Mouse (Mus musculus): ENCODE measurements at regions not wholly inside any gene's neighbourhood (a gene's known extent, or its start where the extent isn't known, plus 50 kb on each side); places are given as distances from the start of the nearest gene placed in this dataset.

- peak; percentile 3; the same call in 1 of the 2 replicates for ATAC-seq (ENCODE audit: poor library complexity, severe bottlenecking)
Observed at GRCm38 (mm10) chr10:99459171-99459660, 196.2 kb downstream of the Dusp6 start.

DNA sequence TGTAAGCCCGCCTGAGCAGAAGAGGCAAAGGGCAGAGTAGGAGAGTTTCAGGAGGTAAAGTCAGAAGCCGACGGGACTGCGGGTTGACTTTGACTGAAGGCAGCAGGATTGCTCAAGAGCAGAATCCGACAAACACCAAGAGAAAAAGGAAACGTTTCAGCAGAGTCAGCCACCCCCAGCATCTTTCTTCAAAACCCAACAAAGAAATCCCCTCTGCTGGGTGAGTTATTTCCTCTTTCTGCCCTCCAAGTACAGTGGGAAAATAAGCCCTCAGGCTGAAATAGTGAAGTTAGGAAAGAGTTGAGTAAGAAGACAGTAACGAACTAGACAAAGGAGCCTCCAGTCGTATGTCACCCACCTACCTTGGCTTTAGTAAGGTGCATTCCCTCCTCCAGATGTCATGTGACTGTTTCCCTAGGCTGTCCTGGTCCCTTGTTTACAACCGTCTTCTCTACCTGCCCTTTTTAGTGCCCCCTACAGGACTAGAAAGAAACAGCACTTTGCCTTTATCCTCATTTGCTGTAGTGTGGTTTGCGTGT, 196.9 kb downstream of the Dusp6 start:
- peak; percentile 73 for ATAC-seq (ENCODE audit: poor library complexity, severe bottlenecking)

GRCm38 (mm10) chr10:99460847-99461445, 197.9 kb downstream of the Dusp6 start:
- peak; percentile 16 for ATAC-seq (ENCODE audit: poor library complexity, severe bottlenecking)

DNA sequence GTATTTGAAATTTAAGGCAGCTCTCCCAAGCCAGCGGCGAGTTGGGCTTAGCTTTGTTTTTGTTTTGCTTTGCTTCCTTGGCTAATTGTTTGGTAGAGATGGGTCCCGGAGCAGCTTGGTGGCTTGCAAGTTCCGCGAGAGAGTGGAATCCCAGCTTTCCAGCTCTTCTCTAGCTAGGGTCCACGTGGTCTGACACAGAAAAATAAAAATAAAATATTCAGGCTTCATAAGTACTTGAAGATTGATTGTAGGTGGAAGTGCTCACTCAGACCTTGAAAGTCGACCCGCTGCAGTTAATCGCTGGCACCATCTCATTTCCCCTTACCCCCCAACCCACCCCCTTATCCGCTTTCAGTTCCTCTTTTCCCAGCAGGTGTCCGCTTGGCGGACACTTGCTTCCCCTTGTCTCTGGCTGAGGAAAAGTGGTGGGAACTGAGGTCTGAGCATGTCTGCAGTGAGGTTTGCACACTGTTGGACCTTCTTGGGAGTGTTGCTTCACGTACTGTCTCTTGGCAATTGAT, 198.5 kb downstream of the Dusp6 start:
- ATAC-seq (ENCODE audit: poor library complexity, severe bottlenecking), result peak; percentile 33

DNA sequence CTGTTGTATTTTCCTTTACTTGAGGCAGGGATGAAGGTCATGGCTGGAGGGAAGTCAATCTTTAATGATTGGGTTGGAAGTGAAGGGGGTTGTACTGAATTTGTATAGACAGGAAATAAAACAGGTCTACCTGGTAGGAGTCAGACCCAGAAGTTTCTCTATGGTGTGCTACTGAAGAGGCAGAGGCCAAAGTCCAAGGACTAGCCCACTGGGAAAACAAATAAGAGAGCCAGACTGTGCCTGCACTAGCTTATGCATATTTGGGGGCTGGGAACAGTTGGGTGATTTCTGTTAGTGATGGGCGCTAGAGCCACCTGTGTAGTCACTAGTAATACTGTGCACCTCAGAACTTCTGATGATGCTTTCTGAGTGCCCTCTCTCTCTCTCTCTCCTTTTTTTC, 203.7 kb downstream of the Dusp6 start:
- ATAC-seq (ENCODE audit: poor library complexity, severe bottlenecking), result 0 out of 2 replicates have a peak, but pooled peaks have one; percentile 1

DNA sequence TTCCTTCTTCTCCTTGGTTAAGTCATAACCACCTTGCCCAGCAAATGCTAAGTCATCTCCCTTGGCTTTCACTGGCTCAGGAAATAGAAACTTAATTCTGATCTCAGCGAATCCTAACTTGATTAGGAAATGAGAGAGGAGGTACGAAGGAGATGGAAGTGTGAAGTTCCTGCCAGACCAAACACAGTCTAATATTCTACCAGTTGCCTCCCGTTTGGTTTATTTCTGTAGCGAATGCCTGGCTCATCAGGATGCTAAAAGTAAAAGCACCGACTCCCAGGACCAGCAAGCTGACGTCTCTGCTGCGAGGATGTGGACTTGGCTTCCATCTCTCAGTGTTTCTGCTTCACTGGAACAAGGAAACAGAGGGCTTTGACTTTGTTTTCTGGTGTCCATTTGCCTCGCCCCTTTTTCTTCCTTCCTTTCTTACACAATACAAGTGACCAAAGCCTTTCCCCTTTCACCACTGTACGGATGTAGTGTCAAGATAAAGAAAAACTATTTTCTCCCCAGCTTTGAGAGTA, 204.3 kb downstream of the Dusp6 start:
- peak; percentile 74 for ATAC-seq (ENCODE audit: poor library complexity, severe bottlenecking)

- no peak for ATAC-seq (ENCODE audit: poor library complexity, severe bottlenecking)
Observed at GRCm38 (mm10) chr10:99468971-99469370, 205.9 kb downstream of the Dusp6 start.

DNA sequence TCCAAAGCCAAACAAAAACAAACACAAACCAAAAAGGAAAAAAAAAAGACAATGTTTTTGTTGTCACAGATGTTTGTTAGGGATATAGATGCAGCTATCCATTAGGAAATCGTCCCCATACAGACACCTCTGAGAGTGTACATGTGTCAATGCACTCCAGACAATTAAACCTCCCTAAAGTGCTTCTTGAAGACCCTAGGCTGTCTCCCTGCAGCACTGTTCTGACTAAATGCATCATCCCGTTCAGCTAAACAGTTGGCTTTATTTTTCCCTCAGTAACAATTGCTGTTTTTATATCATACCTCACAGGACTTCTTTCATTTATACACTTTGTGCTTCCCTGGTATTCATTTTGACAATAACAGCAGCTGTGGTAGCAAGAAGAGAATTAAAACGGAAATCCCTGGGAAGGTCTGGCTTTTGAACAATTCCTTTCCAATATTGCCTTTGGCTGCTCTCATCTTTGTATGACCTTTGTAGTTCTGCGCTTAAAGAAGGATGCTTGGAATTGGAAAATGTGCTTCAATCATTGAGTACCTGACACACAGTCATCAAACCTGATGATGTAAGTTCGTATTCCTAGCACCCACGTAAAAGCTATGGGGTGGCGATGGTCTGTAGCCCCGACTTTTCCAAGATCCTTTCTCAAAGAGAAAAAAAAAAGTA, 208.9 kb downstream of the Dusp6 start:
- ATAC-seq (ENCODE audit: poor library complexity, severe bottlenecking), result no peak

DNA sequence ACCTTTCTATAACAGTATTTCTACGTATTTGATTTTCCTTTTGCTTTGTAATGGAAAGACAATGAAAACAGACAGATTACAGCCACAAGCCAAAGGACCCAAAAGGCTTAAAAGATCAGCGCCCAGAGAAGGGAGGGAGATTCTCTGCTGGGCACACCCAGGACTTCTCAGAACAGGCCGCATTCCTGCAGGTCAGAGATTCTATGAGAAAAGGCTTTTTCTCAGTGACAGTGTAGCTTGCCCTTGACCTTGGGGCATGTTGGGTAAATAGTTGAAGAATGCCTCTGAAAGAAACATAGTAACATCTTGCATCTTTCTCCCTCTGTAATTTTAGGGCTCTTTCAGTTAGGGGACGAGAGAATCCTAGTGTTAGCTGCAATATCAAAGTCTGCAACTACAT, 209.8 kb downstream of the Dusp6 start:
- no peak for ATAC-seq (ENCODE audit: poor library complexity, severe bottlenecking)

- ATAC-seq (ENCODE audit: poor library complexity, severe bottlenecking), result no peak
Observed at GRCm38 (mm10) chr10:99473758-99474157, 210.7 kb downstream of the Dusp6 start.

- ATAC-seq (ENCODE audit: poor library complexity, severe bottlenecking), result no peak
Observed at GRCm38 (mm10) chr10:99474546-99474945, 211.5 kb downstream of the Dusp6 start.

DNA sequence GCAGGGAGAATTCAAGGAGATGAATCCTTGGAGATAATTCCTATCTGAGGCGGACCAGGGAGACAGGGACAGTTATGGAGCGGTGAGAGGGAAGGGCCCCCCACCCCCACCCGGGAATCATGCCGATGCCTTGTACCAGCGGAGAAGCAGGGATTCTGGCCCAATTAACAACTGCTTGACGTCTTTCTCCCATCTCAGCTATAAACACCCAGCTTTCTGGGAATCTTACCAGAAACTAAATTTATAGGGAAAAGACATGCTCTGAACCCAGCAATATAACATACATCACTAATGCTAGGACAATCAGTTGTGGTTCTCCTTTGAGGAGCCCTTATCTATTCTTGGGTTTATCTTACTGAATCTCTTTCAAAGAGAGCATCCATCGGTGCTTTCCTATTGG, 213.2 kb downstream of the Dusp6 start:
- ATAC-seq (ENCODE audit: poor library complexity, severe bottlenecking), result no peak

DNA sequence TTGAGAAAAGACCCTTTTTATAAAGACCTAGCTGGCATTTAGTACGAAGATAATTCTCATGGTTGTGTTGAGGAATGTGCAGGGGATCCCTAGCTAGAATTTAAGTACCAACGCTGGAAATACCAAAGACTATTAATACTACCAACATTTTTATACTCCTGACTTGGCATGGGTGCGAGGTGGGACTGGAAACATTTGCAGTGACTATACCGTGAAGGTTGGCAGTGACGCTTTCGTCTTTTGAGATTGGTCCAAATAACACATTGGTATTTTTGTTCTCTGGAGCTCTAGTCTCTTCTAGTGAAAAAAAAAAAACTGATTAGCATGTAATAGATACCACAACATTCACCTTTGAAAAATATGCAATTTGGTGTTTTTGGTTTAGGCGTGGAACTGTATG, 213.7 kb downstream of the Dusp6 start:
- no peak for ATAC-seq (ENCODE audit: poor library complexity, severe bottlenecking)

- no peak for ATAC-seq (ENCODE audit: poor library complexity, severe bottlenecking)
Observed at GRCm38 (mm10) chr10:99480573-99480972, 217.5 kb downstream of the Dusp6 start.

DNA sequence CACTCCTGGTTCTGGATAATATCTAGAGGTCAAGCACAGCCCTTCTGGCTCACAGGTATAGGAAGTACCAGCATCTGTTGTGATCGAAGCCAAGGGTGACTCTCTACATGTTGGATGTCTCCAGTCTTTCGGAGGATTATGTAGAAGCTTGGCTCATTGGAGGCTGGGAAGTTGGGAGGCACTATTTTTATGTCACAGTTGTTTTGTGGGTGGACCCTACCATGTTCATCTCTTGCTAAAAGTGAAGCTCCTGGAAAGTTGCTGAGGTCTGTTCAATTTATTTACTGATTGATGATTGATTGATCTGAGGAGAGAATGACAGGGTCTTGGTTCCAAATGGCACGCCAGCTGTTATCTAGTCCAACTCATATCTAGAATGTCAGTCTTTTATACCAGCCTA, 219.0 kb downstream of the Dusp6 start:
- ATAC-seq (ENCODE audit: poor library complexity, severe bottlenecking), result no peak

DNA sequence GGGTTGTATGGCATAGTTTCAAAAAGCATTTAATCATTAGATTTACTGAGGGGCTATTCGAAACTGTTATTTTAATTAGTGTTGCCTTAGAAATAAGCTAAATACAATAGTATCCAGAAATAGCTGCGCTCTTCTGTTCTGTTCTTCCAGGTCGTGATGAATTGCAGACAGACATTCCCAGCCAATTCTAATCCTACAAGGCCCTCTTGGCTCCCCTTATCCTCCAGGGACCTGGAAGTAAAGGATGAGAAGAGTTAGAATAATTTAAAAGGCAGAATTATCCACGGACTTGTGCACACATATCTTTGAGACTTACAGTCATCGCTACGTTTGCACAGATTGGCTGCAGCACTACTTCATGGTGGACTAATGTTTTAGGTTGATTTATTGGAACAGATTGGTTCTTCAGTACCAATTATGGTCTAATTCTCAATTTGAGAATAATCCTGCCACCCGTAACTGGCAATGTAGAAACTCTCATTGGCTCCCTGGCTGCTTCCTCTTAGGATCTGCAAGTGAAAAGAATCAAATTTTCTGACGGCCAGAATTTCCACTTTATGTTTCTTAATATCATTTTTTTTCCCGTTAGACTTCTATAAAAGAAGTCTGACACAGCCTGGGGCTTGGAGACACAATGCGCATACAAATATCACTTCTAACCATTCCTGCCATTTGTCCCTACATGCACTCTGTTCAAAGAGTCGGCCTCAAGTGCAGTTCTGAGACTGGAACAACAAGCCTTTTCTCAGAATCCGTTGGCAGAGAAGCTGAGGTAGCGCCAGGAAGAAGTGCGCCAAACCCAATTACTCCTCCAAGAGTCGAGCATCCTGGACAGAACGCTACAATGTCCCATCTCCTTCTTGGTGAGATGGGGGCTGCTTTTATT, 225.4 kb downstream of the Dusp6 start:
- no peak for ATAC-seq (ENCODE audit: poor library complexity, severe bottlenecking)

GRCm38 (mm10) chr10:99511514-99512237, 247.8 kb downstream of the Csl start:
- ATAC-seq (ENCODE audit: poor library complexity, severe bottlenecking), result no peak

DNA sequence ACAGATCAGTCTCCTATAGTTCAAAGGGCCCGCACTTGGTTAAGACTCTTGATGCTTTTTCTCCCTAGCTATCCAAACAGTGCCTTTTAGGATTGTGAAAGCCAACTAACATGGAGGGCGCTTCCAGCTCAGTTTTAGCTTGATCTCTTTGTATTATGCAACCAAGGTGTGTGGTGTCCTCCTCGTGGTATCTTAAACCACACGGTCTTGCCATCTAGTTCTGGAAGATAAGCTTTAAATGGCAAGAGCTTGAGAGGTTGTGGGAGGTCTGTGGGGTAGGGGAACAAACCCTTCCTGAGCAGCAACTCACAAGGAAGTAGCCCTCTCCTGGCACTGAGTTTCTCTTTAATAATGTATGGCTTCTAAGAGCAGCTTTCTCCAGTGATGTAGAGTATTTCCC, 241.5 kb downstream of the Csl start:
- ATAC-seq (ENCODE audit: poor library complexity, severe bottlenecking), result peak; percentile 47

DNA sequence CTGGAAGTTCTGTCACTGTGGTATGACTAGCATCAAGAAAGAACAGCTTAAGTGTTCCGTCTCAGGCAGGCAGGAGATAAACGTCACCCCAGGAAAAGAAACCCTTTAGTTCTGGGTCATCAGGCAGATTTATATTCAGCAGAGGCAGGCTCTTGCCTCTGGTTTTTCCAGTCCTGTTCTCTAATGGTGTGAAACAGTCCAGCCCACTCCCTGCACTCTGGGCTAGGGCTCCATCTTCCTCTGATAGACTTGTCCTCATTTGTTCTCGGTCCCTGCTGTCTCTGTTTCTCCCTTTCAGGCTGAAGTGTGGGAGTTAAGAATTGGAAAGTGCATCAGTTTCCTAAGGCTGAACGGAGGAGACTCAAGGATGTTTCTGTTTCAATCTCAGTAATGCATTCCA, 240.0 kb downstream of the Csl start:
- ATAC-seq (ENCODE audit: poor library complexity, severe bottlenecking), result no peak

DNA sequence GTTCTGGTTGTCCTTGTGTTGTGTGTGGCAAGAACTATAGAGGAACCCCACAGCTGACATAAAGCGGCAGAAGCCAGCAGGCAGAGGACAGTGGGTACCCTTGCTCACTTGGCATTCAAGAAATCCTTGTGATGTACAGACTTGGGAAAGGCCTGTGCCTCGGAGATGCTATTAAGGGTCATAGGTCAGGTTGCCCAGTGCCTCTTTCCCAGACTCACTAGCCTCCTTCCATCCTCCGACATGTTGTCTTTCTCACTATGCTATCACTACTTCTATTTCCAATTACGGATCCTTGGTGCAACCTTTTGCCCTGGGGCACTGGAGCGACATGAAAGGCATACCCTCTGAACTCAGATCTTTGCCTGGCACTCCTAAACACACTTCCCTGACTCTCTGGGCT, 235.6 kb downstream of the Csl start:
- ATAC-seq (ENCODE audit: poor library complexity, severe bottlenecking), result no peak

All from megakaryocyte, adult 5-6 weeks (primary cell).